Comparison of ENCODE assay signal across 8 mouse cellular contexts in genomic region chr3:93554981-93555877, GRCm38 (mm10). TPM values are rescaled to one million over a fixed set of nuclear protein-coding genes. Genes with fewer than 3 reads are reported as not detected.
A peak's percentile ranks its signal among the peaks of the same experiment; 100 is the strongest.
DNase-seq lines count a peak whose midpoint lies in the region; ATAC-seq lines count a peak whose summit lies in the region.

Gene S100a10 (plus strand): TSS chr3:93555080.

- peaks cover 27% of the 10 kb centered on the region for H3K27me3 ChIP-seq in forebrain, embryonic 10.5 days (ENCODE audit: poor library complexity, severe bottlenecking)
- H3K27me3 ChIP-seq in lung, embryonic 15.5 days: no peaks in the 10 kb centered on the region
- peaks cover 13% of the 10 kb centered on the region for H3K27me3 ChIP-seq in neural tube, embryonic 15.5 days (replicated peaks)

- peak within 1 kb of the TSS; percentile 70 for H3K9ac ChIP-seq in lung, embryonic 15.5 days
- peak within 1 kb of the TSS; percentile 48 for H3K9ac ChIP-seq in neural tube, embryonic 15.5 days (replicated peaks)

- ATAC-seq in CD4-positive, CD25-positive, alpha-beta regulatory T cell, adult 4 months: peak; percentile 70
- ATAC-seq in lung, embryonic 15.5 days (ENCODE audit: borderline replicate concordance, extremely low read depth, low FRiP score, low TSS enrichment): peak; percentile 90
- ATAC-seq in neural tube, embryonic 15.5 days (ENCODE audit: low FRiP score): peak; percentile 80

- H3K4me3 ChIP-seq in forebrain, embryonic 10.5 days: peak within 1 kb of the TSS; percentile 67
- H3K4me3 ChIP-seq in lung, embryonic 15.5 days: peak within 1 kb of the TSS; percentile 69
- H3K4me3 ChIP-seq in neural tube, embryonic 15.5 days (replicated peaks): peak within 1 kb of the TSS; percentile 50

- peak within 1 kb of the TSS; percentile 88 for H3K4me2 ChIP-seq in lung, embryonic 15.5 days
- H3K4me2 ChIP-seq in neural tube, embryonic 15.5 days: peak within 1 kb of the TSS; percentile 86

- 3% methylated on average over 35 of the region's 39 CpGs for WGBS in forebrain, embryonic 10.5 days
- 1% methylated on average over 36 of the region's 39 CpGs for WGBS in lung, embryonic 15.5 days
- 3% methylated on average over 36 of the region's 39 CpGs for WGBS in neural tube, embryonic 15.5 days

- intact Hi-C loops in heart, postnatal 10 days (cut with DNase I): loop anchor here (2.0 kb wide), 2 partner anchors 14 to 42 kb away; no protein-coding TSS in a partner anchor

- H3K9me3 ChIP-seq in forebrain, embryonic 10.5 days: no peaks in the 10 kb centered on the region
- no peaks in the 10 kb centered on the region for H3K9me3 ChIP-seq in lung, embryonic 15.5 days
- no peaks in the 10 kb centered on the region for H3K9me3 ChIP-seq in neural tube, embryonic 15.5 days (replicated peaks)

- H3K36me3 ChIP-seq in forebrain, embryonic 10.5 days (replicated peaks): no peaks in the 10 kb centered on the region
- no peaks in the 10 kb centered on the region for H3K36me3 ChIP-seq in lung, embryonic 15.5 days
- H3K36me3 ChIP-seq in neural tube, embryonic 15.5 days: no peaks in the 10 kb centered on the region

- peak; percentile 70 to 78 for DNase-seq in adrenal gland, adult 18-20 months (ENCODE audit: low spot score in 2 of 2)
- peak; percentile 52 for DNase-seq in forebrain, embryonic 10.5 days (ENCODE audit: extremely low spot score, low spot score)
- peak; percentile 77 to 78 for DNase-seq in heart, postnatal 10 days
- DNase-seq in kidney, postnatal 36 days: peak; percentile 84 to 88
- DNase-seq in thymus, postnatal 10 days (ENCODE audit: low spot score in 2 of 2): peak; percentile 72 to 73

- peaks cover 22% of the 10 kb centered on the region for H3K4me1 ChIP-seq in forebrain, embryonic 10.5 days
- H3K4me1 ChIP-seq in lung, embryonic 15.5 days: peaks cover 24% of the 10 kb centered on the region
- H3K4me1 ChIP-seq in neural tube, embryonic 15.5 days: peaks cover 13% of the 10 kb centered on the region

- peak within 1 kb of the TSS; percentile 86 for H3K27ac ChIP-seq in forebrain, embryonic 10.5 days
- peak within 1 kb of the TSS; percentile 86 for H3K27ac ChIP-seq in lung, embryonic 15.5 days
- H3K27ac ChIP-seq in neural tube, embryonic 15.5 days (replicated peaks): peak within 1 kb of the TSS; percentile 65

RNA-seq across cellular contexts. Expression of gene S100a10, which starts in this region (rescaled TPM):
- polyA plus RNA-seq in CD4-positive, CD25-positive, alpha-beta regulatory T cell, adult 4 months (2017; shearing (Covaris generic)): 100 to 1,000 TPM; 693 to 848 TPM
- total RNA-seq in adrenal gland, adult 18-20 months (2021): 100 to 1,000 TPM; 159 to 177 TPM
- polyA plus RNA-seq in forebrain, embryonic 10.5 days (2016; fragmentation: Nextera tagmentation; extraction: Ambion mirVana): 93.1 and 94.7 TPM in 2 replicates
- total RNA-seq in heart, postnatal 10 days (2021): 100 to 1,000 TPM; 143 to 197 TPM
- polyA plus RNA-seq in lung, embryonic 15.5 days (2015; fragmentation: Nextera tagmentation; extraction: Ambion mirVana): 277 and 280 TPM in 2 replicates
- 284 and 336 TPM in 2 replicates for polyA plus RNA-seq in neural tube, embryonic 15.5 days (2015; fragmentation: Nextera tagmentation; extraction: Ambion mirVana)

Comparison
In these comparisons a context has a peak if more than half of its experiments do, and no peak if none do; other contexts are left out.
1. Peak in every context shown above with its lines: DNase-seq, ATAC-seq, H3K4me3 ChIP-seq and H3K27ac ChIP-seq.